19 mouse cellular contexts compared by ENCODE assay signal in the genomic region with DNA sequence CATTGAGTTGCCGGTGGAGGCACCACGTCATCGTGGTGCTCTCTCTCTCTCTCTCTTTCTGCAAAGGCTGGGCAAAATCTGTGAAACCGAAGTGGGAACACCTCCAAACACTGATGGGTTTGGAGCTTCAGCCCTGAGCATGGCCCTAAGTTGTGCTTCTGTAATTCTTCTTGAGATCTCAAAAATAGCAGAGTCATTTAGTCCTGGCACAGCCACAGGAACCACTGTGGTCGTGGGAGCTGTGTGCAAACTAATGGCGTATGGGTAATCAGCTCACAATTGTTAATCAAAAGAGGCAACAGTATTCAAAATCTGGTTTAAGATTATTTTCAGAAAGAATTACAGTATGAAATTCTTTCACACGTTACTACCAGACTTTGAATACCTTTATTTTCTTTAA.
"Had no signal": no experiment of that assay in that cellular context is flagged by ENCODE, and none has a peak within 500 bp of the region (broad histone marks: within the 10 kb centered on the region; RNA-seq: fewer than 3 reads in every experiment).

No protein-coding gene starts in this region.

- H3K4me1 ChIP-seq: liver, embryonic 15.5 days; lung, embryonic 15.5 days; midbrain, embryonic 13.5 days; midbrain, embryonic 15.5 days; neural tube, embryonic 12.5 days had no signal

- ATAC-seq: liver, postnatal 0 days; midbrain, embryonic 13.5 days; midbrain, embryonic 15.5 days had no signal

- H3K4me2 ChIP-seq: liver, embryonic 15.5 days; lung, embryonic 15.5 days; midbrain, embryonic 11.5 days; midbrain, embryonic 13.5 days; midbrain, embryonic 15.5 days; neural tube, embryonic 12.5 days had no signal

- H3K9ac ChIP-seq: liver, embryonic 15.5 days; liver, postnatal 0 days; lung, embryonic 15.5 days; midbrain, embryonic 13.5 days; midbrain, embryonic 15.5 days; neural tube, embryonic 12.5 days had no signal

- H3K36me3 ChIP-seq: liver, embryonic 15.5 days; lung, embryonic 15.5 days; midbrain, embryonic 13.5 days; midbrain, embryonic 15.5 days; neural tube, embryonic 12.5 days had no signal

- H3K9me3 ChIP-seq: liver, embryonic 15.5 days; lung, embryonic 15.5 days; megakaryocyte, embryonic 14.5 days; midbrain, embryonic 13.5 days; midbrain, embryonic 15.5 days; neural tube, embryonic 12.5 days had no signal

- DNase-seq: liver, postnatal 0 days; lung, adult 2 months; lung, postnatal 10 days; lung, postnatal 4 days; retina, postnatal 1 day; right cerebral cortex, adult 18-20 months; right cerebral cortex, postnatal 25 days; right cerebral cortex, postnatal 4 days; spleen, adult 18-20 months; thymus, adult 2 months; thymus, postnatal 25 days; thymus, postnatal 4 days had no signal

- H3K4me3 ChIP-seq: liver, embryonic 15.5 days; lung, embryonic 15.5 days; megakaryocyte, embryonic 14.5 days; midbrain, embryonic 13.5 days; midbrain, embryonic 15.5 days; neural tube, embryonic 12.5 days had no signal

- H3K27ac ChIP-seq: liver, embryonic 15.5 days; lung, embryonic 15.5 days; midbrain, embryonic 13.5 days; midbrain, embryonic 15.5 days; neural tube, embryonic 12.5 days had no signal

- H3K27me3 ChIP-seq: liver, embryonic 15.5 days; lung, embryonic 15.5 days; megakaryocyte, embryonic 14.5 days; midbrain, embryonic 13.5 days; midbrain, embryonic 15.5 days; neural tube, embryonic 12.5 days had no signal
